Mouse (Mus musculus) CH12.LX (cell line): ENCODE results near the gene Sv2c.

Source experiments
- CTCF ChIP-seq, 2 experiments: IDR thresholded peaks in 1 of 2; conservative IDR thresholded peaks in 1 of 2; 2 replicates each; pipeline ENCODE4 v1.5.1; 2011 to 2012; ENCODE audit warnings: low read depth in 2 of 2, low read length in 2 of 2, improper control_type of control experiment in 1 of 2, inconsistent platforms in 1 of 2, mild to moderate bottlenecking in 1 of 2, moderate library complexity in 1 of 2
- KAT2A ChIP-seq: IDR thresholded peaks from 2 replicates; pipeline ENCODE4 v1.6.1; 2012; ENCODE audit warnings: low read length, improper control_type of control experiment, inconsistent platforms; ENCODE audit not compliant: insufficient replicate concordance
- MAZ ChIP-seq: IDR thresholded peaks from 2 replicates; pipeline ENCODE4 v1.6.1; 2012; ENCODE audit warnings: low read depth, mild to moderate bottlenecking, inconsistent platforms, low read length, improper control_type of control experiment, moderate library complexity
- NRF1 ChIP-seq: IDR thresholded peaks from 2 replicates; pipeline ENCODE4 v1.6.1; 2014; ENCODE audit warnings: low read depth, mild to moderate bottlenecking, inconsistent platforms, low read length, improper control_type of control experiment, moderate library complexity
- POLR2A ChIP-seq: IDR thresholded peaks from 2 replicates; pipeline ENCODE4 v1.6.1; 2011; ENCODE audit warnings: low read depth, mild to moderate bottlenecking, improper control_type of control experiment, low read length
- UBTF ChIP-seq: IDR thresholded peaks from 2 replicates; pipeline ENCODE4 v1.6.1; 2012; ENCODE audit warnings: low read depth, mild to moderate bottlenecking, inconsistent platforms, low read length, improper control_type of control experiment, moderate library complexity
- ZC3H11A ChIP-seq: IDR thresholded peaks from 2 replicates; pipeline ENCODE4 v1.6.1; 2012; ENCODE audit warnings: low read depth, mild to moderate bottlenecking, inconsistent platforms, low read length, improper control_type of control experiment
- ZNF384 ChIP-seq: IDR thresholded peaks from 2 replicates; pipeline ENCODE4 v1.6.1; 2012; ENCODE audit warnings: low read depth, low read length, improper control_type of control experiment, inconsistent platforms

DNA sequence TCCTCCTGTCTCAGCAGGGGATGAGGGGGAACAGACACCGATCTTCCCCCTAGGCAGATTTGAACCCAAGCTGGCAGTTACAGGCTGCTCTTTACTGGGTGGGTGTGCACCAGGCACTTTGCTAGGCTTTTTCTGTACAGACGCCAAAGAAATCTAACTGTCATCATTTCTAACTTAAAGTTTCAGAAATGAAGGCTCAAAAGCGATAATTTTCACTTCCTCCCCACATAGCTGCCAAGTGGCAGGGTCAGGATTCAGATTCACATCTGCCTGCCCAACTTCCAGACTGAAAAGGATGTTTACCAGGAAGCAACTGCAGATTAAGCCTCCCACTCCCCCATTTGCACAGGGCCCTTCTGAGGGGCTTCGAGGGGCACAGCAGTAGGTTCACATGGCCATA lies 183.0 kb downstream of the Sv2c start:
- TF ChIP-seq POLR2A (no peak), ZNF384 (no peak), MAZ (no peak), CTCF (conservative IDR thresholded peaks at IDR 0.05 in 1 of 2, IDR thresholded peaks at IDR 0.05 in 1 of 2; ENCODE audit: low read depth in 2 of 2, low read length in 2 of 2) (no peak), KAT2A (no peak), ZC3H11A (no peak), NRF1 (no peak), UBTF (no peak)
